Mouse (Mus musculus): ENCODE measurements around the gene Jdp2. TPM values are rescaled to one million over a fixed set of nuclear protein-coding genes. Genes with fewer than 3 reads are reported as not detected.

The Jdp2 gene
- polyA plus RNA-seq, 1 experiment, result 8.2 TPM

GRCm38 (mm10) chr12:85618430-85618829 is 19.6 kb downstream of the Jdp2 start:
- no peak overlapping the region for H3K27ac ChIP-seq (ENCODE audit: insufficient read depth, low read length)
- H3K4me1 ChIP-seq (ENCODE audit: control insufficient read depth, insufficient read depth, insufficient read length), result no peaks in the 10 kb centered on the region
- H3K36me3 ChIP-seq (ENCODE audit: control insufficient read depth, insufficient read depth, low read length), result no peaks in the 10 kb centered on the region
- TF ChIP-seq POLR2A (IDR thresholded peaks at IDR 0.05; ENCODE audit: low read depth, low read length) (no peak), CTCF (IDR thresholded peaks at IDR 0.05; ENCODE audit: extremely low read depth, insufficient read depth, insufficient read length, insufficient replicate concordance) (no peak)
- no peak overlapping the region for H3K4me3 ChIP-seq (ENCODE audit: extremely low read depth, insufficient read depth, insufficient read length)
- WGBS, result 83% methylated on average over 5 of the region's 5 CpGs
- no peaks in the 10 kb centered on the region for H3K27me3 ChIP-seq (ENCODE audit: control insufficient read depth, insufficient read depth, low read length)
- DNase-seq (ENCODE audit: low read depth in 1 of 2, low spot score in 2 of 2), result no peak

GRCm38 (mm10) chr12:85619283-85619897 is 20.6 kb downstream of the Jdp2 start:
- H3K4me1 ChIP-seq (ENCODE audit: control insufficient read depth, insufficient read depth, insufficient read length), result peaks cover under 1% of the 10 kb centered on the region; the same call in 1 of the 2 replicates
- H3K27me3 ChIP-seq (ENCODE audit: control insufficient read depth, insufficient read depth, low read length), result no peaks in the 10 kb centered on the region
- no peaks in the 10 kb centered on the region for H3K36me3 ChIP-seq (ENCODE audit: control insufficient read depth, insufficient read depth, low read length)
- no peak for DNase-seq (ENCODE audit: low read depth in 1 of 2, low spot score in 2 of 2)
- no peak overlapping the region for H3K4me3 ChIP-seq (ENCODE audit: extremely low read depth, insufficient read depth, insufficient read length)
- 81% methylated on average over 7 of the region's 7 CpGs for WGBS
- no peak overlapping the region for H3K27ac ChIP-seq (ENCODE audit: insufficient read depth, low read length)
- no peak for TF ChIP-seq POLR2A (IDR thresholded peaks at IDR 0.05; ENCODE audit: low read depth, low read length)
- TF ChIP-seq CTCF (IDR thresholded peaks at IDR 0.05; ENCODE audit: extremely low read depth, insufficient read depth, insufficient read length, insufficient replicate concordance), result no peak

- no peak for DNase-seq (ENCODE audit: low read depth in 1 of 2, low spot score in 2 of 2)
- WGBS, result 87% methylated on average over 11 of the region's 11 CpGs
- Histone ChIP-seq H3K36me3 (ENCODE audit: control insufficient read depth, insufficient read depth, low read length) (no peaks in the 10 kb centered on the region), H3K4me3 (ENCODE audit: extremely low read depth, insufficient read depth, insufficient read length) (no peak overlapping the region), H3K27ac (ENCODE audit: insufficient read depth, low read length) (no peak overlapping the region), H3K4me1 (ENCODE audit: control insufficient read depth, insufficient read depth, insufficient read length) (peaks cover 4% of the 10 kb centered on the region), H3K27me3 (ENCODE audit: control insufficient read depth, insufficient read depth, low read length) (no peaks in the 10 kb centered on the region)
- TF ChIP-seq CTCF (IDR thresholded peaks at IDR 0.05; ENCODE audit: extremely low read depth, insufficient read depth, insufficient read length, insufficient replicate concordance) (no peak), POLR2A (IDR thresholded peaks at IDR 0.05; ENCODE audit: low read depth, low read length) (no peak)
Observed at GRCm38 (mm10) chr12:85619898-85620443, 21.1 kb downstream of the Jdp2 start.

GRCm38 (mm10) chr12:85621027-85621426 is 22.2 kb downstream of the Jdp2 start:
- H3K27me3 ChIP-seq (ENCODE audit: control insufficient read depth, insufficient read depth, low read length), result no peaks in the 10 kb centered on the region
- peaks cover 4% of the 10 kb centered on the region for H3K4me1 ChIP-seq (ENCODE audit: control insufficient read depth, insufficient read depth, insufficient read length)
- WGBS, result 93% methylated on average over 6 of the region's 6 CpGs
- DNase-seq (ENCODE audit: low read depth in 1 of 2, low spot score in 2 of 2), result no peak
- H3K36me3 ChIP-seq (ENCODE audit: control insufficient read depth, insufficient read depth, low read length), result no peaks in the 10 kb centered on the region
- H3K4me3 ChIP-seq (ENCODE audit: extremely low read depth, insufficient read depth, insufficient read length), result no peak overlapping the region
- H3K27ac ChIP-seq (ENCODE audit: insufficient read depth, low read length), result no peak overlapping the region
- TF ChIP-seq POLR2A (IDR thresholded peaks at IDR 0.05; ENCODE audit: low read depth, low read length) (no peak), CTCF (IDR thresholded peaks at IDR 0.05; ENCODE audit: extremely low read depth, insufficient read depth, insufficient read length, insufficient replicate concordance) (no peak)

- no peak for TF ChIP-seq CTCF (IDR thresholded peaks at IDR 0.05; ENCODE audit: extremely low read depth, insufficient read depth, insufficient read length, insufficient replicate concordance)
- TF ChIP-seq POLR2A (IDR thresholded peaks at IDR 0.05; ENCODE audit: low read depth, low read length), result no peak
- Histone ChIP-seq H3K27me3 (ENCODE audit: control insufficient read depth, insufficient read depth, low read length) (no peaks in the 10 kb centered on the region), H3K27ac (ENCODE audit: insufficient read depth, low read length) (no peak overlapping the region), H3K36me3 (ENCODE audit: control insufficient read depth, insufficient read depth, low read length) (no peaks in the 10 kb centered on the region), H3K4me1 (ENCODE audit: control insufficient read depth, insufficient read depth, insufficient read length) (peaks cover 4% of the 10 kb centered on the region), H3K4me3 (ENCODE audit: extremely low read depth, insufficient read depth, insufficient read length) (no peak overlapping the region)
- WGBS, result 94% methylated on average over 4 of the region's 4 CpGs
- no peak for DNase-seq (ENCODE audit: low read depth in 1 of 2, low spot score in 2 of 2)
Observed at GRCm38 (mm10) chr12:85621673-85622072, 22.8 kb downstream of the Jdp2 start.

- H3K27me3 ChIP-seq (ENCODE audit: control insufficient read depth, insufficient read depth, low read length), result no peaks in the 10 kb centered on the region
- 79% methylated on average over 3 of the region's 3 CpGs for WGBS
- no peak for TF ChIP-seq CTCF (IDR thresholded peaks at IDR 0.05; ENCODE audit: extremely low read depth, insufficient read depth, insufficient read length, insufficient replicate concordance)
- TF ChIP-seq POLR2A (IDR thresholded peaks at IDR 0.05; ENCODE audit: low read depth, low read length), result no peak
Observed at GRCm38 (mm10) chr12:85623711-85624110, 24.9 kb downstream of the Jdp2 start.

GRCm38 (mm10) chr12:85624652-85625051 is 25.8 kb downstream of the Jdp2 start:
- WGBS, result 12% methylated on average over 7 of the region's 7 CpGs
- Histone ChIP-seq H3K27ac (ENCODE audit: insufficient read depth, low read length) (0 out of 2 replicates have a peak overlapping the region, but pooled peaks have one; percentile 6), H3K27me3 (ENCODE audit: control insufficient read depth, insufficient read depth, low read length) (no peaks in the 10 kb centered on the region), H3K4me3 (ENCODE audit: extremely low read depth, insufficient read depth, insufficient read length) (no peak overlapping the region), H3K36me3 (ENCODE audit: control insufficient read depth, insufficient read depth, low read length) (no peaks in the 10 kb centered on the region), H3K4me1 (ENCODE audit: control insufficient read depth, insufficient read depth, insufficient read length) (peaks cover 4% of the 10 kb centered on the region)
- TF ChIP-seq CTCF (IDR thresholded peaks at IDR 0.05; ENCODE audit: extremely low read depth, insufficient read depth, insufficient read length, insufficient replicate concordance) (no peak), POLR2A (IDR thresholded peaks at IDR 0.05; ENCODE audit: low read depth, low read length) (no peak)
- DNase-seq (ENCODE audit: low read depth in 1 of 2, low spot score in 2 of 2), result peak in 1 of 2 experiments; percentile 17

More at GRCm38 (mm10) chr12:85623711-85624110, 24.9 kb downstream of the Jdp2 start:
- Histone ChIP-seq H3K4me3 (ENCODE audit: extremely low read depth, insufficient read depth, insufficient read length) (no peak overlapping the region), H3K27ac (ENCODE audit: insufficient read depth, low read length) (no peak overlapping the region), H3K36me3 (ENCODE audit: control insufficient read depth, insufficient read depth, low read length) (no peaks in the 10 kb centered on the region), H3K4me1 (ENCODE audit: control insufficient read depth, insufficient read depth, insufficient read length) (peaks cover 4% of the 10 kb centered on the region)
- no peak for DNase-seq (ENCODE audit: low read depth in 1 of 2, low spot score in 2 of 2)

Measured in spleen, adult 2 months (tissue).